Mouse (Mus musculus) heart, embryonic 14.5 days (tissue): ENCODE results near the gene C130074G19Rik. TPM values are rescaled to one million over a fixed set of nuclear protein-coding genes. Genes with fewer than 3 reads are reported as not detected.
A peak's percentile ranks its signal among the peaks of the same experiment; 100 is the strongest.

Experiments used
- ATAC-seq: fragments of 200-750 bp; cut with Nextera tagmentation; 2 replicates; pipeline ENCODE4 v1.8.0; 2017; ENCODE audit warnings: low read depth, moderate TSS enrichment; ENCODE audit not compliant: insufficient number of reproducible peaks, insufficient read depth, low FRiP score
- H3K27ac ChIP-seq, 2 experiments: fragments of 200-500 bp in 1 of 2; fragments of 300-500 bp in 1 of 2; sonication (generic) in 1 of 2; replicated peaks in 1 of 2; 2 replicates each; pipeline ENCODE4 v1.5.1; 2012 to 2014; ENCODE audit warnings: low read depth in 2 of 2, low read length in 2 of 2, control low read depth in 1 of 2, mild to moderate bottlenecking in 1 of 2, mixed read lengths in 1 of 2; ENCODE audit not compliant: control insufficient read depth in 1 of 2, insufficient read depth in 1 of 2
- H3K27me3 ChIP-seq: fragments of 300-500 bp; sonication (generic); 2 replicates; pipeline ENCODE4 v1.6.1; 2014; ENCODE audit warnings: mild to moderate bottlenecking, low read length, control low read depth; ENCODE audit not compliant: control insufficient read depth, insufficient read depth
- H3K36me3 ChIP-seq: fragments of 300-500 bp; sonication (generic); 2 replicates; pipeline ENCODE4 v1.6.1; 2014; ENCODE audit warnings: mild to moderate bottlenecking, control low read depth, low read length, mixed read lengths; ENCODE audit not compliant: control insufficient read depth, insufficient read depth
- H3K4me1 ChIP-seq, 2 experiments: fragments of 200-500 bp in 1 of 2; fragments of 300-500 bp in 1 of 2; sonication (generic) in 1 of 2; 2 replicates each; pipeline ENCODE4 v1.6.1; 2012 to 2014; ENCODE audit warnings: low read length in 2 of 2, control low read depth in 1 of 2, mixed read lengths in 1 of 2; ENCODE audit not compliant: control insufficient read depth in 2 of 2, insufficient read depth in 2 of 2
- H3K4me2 ChIP-seq: fragments of 300-500 bp; sonication (generic); 2 replicates; pipeline ENCODE4 v1.6.1; 2014; ENCODE audit warnings: mild to moderate bottlenecking, low read length
- H3K4me3 ChIP-seq, 2 experiments: fragments of 200-500 bp in 1 of 2; fragments of 300-500 bp in 1 of 2; sonication (generic) in 1 of 2; 2 replicates each; pipeline ENCODE4 v1.5.1; 2012 to 2014; ENCODE audit warnings: low read length in 2 of 2, mild to moderate bottlenecking in 2 of 2, control low read depth in 1 of 2, low read depth in 1 of 2, moderate library complexity in 1 of 2; ENCODE audit not compliant: control insufficient read depth in 1 of 2, insufficient read depth in 1 of 2
- H3K9ac ChIP-seq: fragments of 300-500 bp; sonication (generic); 2 replicates; pipeline ENCODE4 v1.6.1; 2014; ENCODE audit warnings: mild to moderate bottlenecking, low read length
- H3K9me3 ChIP-seq: fragments of 300-500 bp; sonication (generic); 2 replicates; pipeline ENCODE4 v1.6.1; 2016; ENCODE audit warnings: low read length, control low read depth; ENCODE audit not compliant: control insufficient read depth
- WGBS: fragments of 180-500 bp; shearing (Covaris S2); extraction: QIAGEN DNeasy Blood & Tissue Kit; methylation state at CpG from one replicate; pipeline ENCODE4 v1.1.7; 2014; 5-methylcytosine and 5-hydroxymethylcytosine counted together
- polyA plus RNA-seq: library from polyadenylated mRNA; unstranded; fragments of >200 nt; fragmentation: Nextera tagmentation; extraction: Ambion mirVana; gene quantifications from 2 replicates; pipeline ENCODE4 v1.2.1, GENCODE M21; 2014

The C130074G19Rik gene
- 1.3 and 1.5 TPM in 2 replicates for polyA plus RNA-seq

DNA sequence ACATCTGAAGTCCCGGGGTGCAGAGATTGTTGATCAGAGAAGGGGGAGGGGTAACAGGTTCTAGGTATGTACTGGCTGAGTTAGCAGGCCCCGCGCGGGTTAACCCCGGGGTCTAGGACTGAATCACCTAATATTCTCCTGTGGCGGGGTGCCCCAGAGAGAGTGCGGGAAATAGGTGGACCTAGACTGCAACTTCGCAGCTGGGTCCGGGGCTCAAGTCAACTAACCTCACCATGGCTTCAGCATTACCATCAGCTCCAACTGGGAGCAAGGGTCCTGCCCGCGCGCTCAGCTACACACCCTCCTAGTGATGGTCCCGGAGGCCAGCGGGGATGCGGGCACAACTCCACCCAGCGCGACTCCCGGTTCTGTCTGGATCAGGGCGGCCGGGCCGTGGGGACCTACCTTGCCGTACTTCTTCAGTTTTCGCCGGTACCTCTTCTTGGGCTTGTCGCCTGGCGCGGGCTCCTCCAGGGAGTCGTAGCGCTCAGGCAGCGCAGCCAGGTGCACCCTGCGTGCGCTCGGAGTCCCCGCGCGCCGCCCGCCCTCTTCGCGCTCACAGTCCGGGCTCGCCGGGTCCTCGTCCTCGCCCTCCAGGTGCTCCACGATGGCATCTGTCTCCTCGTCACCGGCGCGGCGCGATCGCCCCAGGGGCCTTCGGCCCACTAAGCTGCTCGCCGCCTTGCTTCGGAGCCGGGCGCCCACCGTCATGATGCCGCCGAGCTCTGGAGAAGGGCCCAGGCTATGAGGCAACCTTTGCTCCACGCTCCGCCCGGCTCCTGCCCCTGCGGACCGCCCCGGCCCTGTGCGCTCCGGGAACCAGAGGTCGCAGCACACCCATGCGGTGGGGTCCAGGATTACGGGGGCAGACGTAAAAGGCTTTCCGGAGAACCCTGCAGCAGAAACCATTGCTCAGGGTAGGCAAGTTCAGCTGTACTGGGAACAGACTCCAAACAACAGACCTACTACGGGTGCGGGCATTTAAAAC is at the start of gene C130074G19Rik:
C130074G19Rik (minus strand) TSS at position 938 of the 988 bp plus-strand sequence.
- Histone ChIP-seq H3K36me3 (no peaks in the 10 kb centered on the region), H3K4me1 (peaks cover 0 to 7% of the 10 kb centered on the region in 2 experiments; a peak in 3 of 4 replicates), H3K9me3 (no peaks in the 10 kb centered on the region), H3K9ac (peak within 1 kb of the TSS; percentile 69), H3K27ac (no peak within 1 kb of the TSS), H3K4me2 (peak within 1 kb of the TSS; percentile 90), H3K4me3 (peak within 1 kb of the TSS; percentile 50 to 57), H3K27me3 (peaks cover 32% of the 10 kb centered on the region)
- ATAC-seq: peak; percentile 81
- 2% methylated on average over 77 of the region's 77 CpGs for whole genome bisulfite sequencing

DNA sequence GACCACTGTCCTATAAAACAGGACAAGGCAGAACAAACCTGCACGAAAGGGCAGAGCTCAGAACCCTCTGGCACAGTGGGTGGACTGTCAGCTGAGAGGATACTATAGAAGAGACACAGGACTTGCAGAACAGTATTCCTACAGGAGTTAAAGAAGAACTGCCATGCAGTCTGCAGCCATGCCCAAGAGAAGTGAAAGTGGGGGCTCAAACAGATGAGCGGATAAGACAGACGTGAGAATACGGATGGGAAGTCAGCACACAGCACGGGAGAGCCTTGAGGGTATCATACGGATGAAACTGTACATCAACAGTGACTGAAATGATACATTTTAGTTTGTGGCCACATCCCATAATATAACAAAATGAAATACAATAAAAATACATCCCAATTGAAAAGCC is 48.1 kb upstream of the C130074G19Rik start:
- Histone ChIP-seq H3K27me3 (no peaks in the 10 kb centered on the region), H3K4me1 (no peaks in the 10 kb centered on the region), H3K27ac (no peak overlapping the region), H3K9me3 (no peaks in the 10 kb centered on the region), H3K4me2 (no peak overlapping the region), H3K9ac (no peak overlapping the region), H3K4me3 (no peak overlapping the region), H3K36me3 (peaks cover 10% of the 10 kb centered on the region)
- ATAC-seq: no peak
- WGBS: 88% methylated on average over 6 of the region's 6 CpGs

DNA sequence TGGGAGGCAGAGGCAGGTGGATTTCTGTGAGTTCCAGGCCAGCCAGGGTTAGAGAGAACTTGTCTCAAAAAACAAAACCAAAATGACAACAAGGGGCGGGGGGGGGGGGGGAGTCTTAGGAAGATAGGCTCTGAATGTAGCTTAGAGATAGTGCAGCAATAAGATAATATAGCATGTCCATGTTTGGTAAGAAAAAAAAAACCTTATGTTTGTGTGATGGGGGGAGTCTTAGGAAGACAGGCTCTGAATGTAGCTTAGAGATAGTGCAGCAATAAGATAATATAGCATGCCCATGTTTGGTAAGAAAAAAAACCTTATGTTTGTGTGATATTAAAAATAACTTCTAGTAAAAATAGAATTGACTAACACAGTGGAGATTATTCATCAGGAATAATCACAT is 45.4 kb upstream of the C130074G19Rik start:
- Histone ChIP-seq H3K4me3 (no peak overlapping the region), H3K9me3 (no peaks in the 10 kb centered on the region), H3K27ac (no peak overlapping the region), H3K27me3 (no peaks in the 10 kb centered on the region), H3K4me2 (no peak overlapping the region), H3K4me1 (no peaks in the 10 kb centered on the region), H3K9ac (no peak overlapping the region), H3K36me3 (peaks cover 16% of the 10 kb centered on the region)
- WGBS: 67% methylated on average over 1 of the region's 1 CpGs
- no peak for ATAC-seq

DNA sequence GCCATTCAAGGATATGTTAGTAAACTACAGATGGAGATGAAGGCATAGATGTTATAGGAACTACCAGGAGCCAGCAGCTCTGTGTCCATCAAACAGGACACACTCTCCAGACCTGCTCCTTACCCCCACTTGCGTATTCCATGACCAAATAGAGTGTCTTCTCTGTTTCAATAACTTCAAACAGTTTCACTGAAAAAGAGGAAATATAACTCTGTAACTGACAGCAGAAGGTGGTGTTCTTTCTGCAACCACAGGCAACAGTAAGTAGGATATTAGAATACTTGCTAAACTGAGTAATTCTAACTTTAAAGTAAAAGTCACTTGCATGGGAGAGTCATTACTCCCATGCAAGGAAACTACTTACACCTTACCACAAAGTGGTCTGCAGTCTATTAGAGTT is 44.9 kb upstream of the C130074G19Rik start:
- 86% methylated on average over 1 of the region's 1 CpGs for WGBS
- Histone ChIP-seq H3K9ac (no peak overlapping the region), H3K9me3 (no peaks in the 10 kb centered on the region), H3K4me1 (no peaks in the 10 kb centered on the region), H3K4me2 (no peak overlapping the region), H3K27me3 (no peaks in the 10 kb centered on the region), H3K4me3 (no peak overlapping the region), H3K36me3 (peaks cover 16% of the 10 kb centered on the region), H3K27ac (no peak overlapping the region)
- ATAC-seq: no peak

DNA sequence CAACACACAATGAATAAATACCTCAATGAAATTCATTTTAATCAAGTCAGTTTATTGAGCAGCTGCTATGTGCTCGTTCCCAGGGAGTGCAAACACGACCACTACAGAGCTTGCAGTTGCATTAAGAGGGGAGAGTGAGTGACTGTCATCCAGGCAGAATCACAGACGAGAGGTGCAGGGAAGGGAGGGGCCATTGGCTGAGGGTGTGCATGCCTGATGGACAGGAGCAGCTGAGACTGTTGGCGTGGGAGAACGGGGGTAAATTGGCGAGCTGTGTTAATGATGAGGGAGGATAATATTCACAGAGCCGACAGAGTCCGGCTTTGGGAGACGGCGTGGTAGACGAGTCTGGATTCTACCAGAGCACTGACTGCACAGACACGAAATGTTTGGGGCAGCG is 39.8 kb upstream of the C130074G19Rik start:
- no peak for ATAC-seq
- Histone ChIP-seq H3K27ac (no peak overlapping the region), H3K4me2 (no peak overlapping the region), H3K9me3 (0 out of 2 replicates have a peak, but pooled peaks cover 4% of the 10 kb centered on the region), H3K27me3 (no peaks in the 10 kb centered on the region), H3K4me3 (no peak overlapping the region), H3K36me3 (peaks cover 30% of the 10 kb centered on the region), H3K9ac (no peak overlapping the region), H3K4me1 (no peaks in the 10 kb centered on the region)
- 80% methylated on average over 13 of the region's 13 CpGs for WGBS

DNA sequence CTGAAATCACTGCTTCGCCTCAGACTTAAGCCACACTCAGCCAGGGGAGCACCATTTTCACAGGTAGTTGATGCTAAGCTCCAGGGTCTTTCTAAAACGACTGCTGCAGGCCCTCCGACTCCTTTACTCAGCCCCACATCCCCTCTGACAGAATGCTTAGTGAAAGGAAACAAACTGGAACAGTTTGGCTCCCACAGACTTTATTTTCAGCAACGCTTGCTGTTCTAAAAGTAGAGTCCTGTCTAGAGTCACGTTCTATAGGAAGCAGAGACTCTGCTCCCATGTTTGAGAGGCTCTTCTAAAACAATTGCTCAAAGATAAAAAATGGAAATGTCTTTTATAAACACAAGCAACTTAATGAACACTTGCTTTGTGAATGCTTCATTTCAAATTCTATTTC is 37.0 kb upstream of the C130074G19Rik start:
- ATAC-seq: no peak
- H3K4me2 ChIP-seq: no peak overlapping the region
- H3K9me3 ChIP-seq: 0 out of 2 replicates have a peak, but pooled peaks cover 4% of the 10 kb centered on the region
- H3K27ac ChIP-seq: no peak overlapping the region
- H3K4me1 ChIP-seq: no peaks in the 10 kb centered on the region
- H3K27me3 ChIP-seq: no peaks in the 10 kb centered on the region
- no peak overlapping the region for H3K4me3 ChIP-seq
- H3K36me3 ChIP-seq: peaks cover 22% of the 10 kb centered on the region
- 60% methylated on average over 5 of the region's 5 CpGs for WGBS
- H3K9ac ChIP-seq: no peak overlapping the region

DNA sequence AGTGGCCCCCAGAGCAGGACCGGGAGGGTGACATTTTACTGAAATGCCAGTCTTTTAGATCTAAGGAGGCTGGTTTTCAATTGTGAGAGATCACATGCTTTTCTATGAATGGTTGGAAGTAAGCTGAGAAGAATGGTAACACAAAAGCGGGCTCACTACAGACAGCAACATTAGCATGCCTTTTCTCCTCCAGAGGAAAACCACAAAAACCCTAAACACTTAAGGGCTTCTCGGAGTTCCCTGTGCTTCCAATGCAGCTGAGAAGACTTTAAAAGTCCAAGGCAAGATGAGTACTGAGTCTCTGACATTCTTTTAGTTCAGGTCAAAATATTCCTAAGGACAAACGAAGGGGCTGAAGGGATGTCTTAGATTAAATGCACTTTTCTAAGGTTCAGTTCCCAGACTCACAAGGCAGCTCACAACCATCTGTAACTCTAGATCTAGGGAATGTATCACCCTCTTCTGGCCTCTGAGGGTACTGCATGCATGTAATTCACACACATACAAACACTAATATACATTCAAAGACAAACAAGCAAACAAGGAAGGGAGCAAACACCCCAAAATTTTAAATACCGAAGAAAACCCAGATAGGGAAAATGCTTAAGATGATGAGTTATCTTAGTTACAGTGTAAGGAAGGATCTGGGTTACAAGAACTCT is 35.3 kb upstream of the C130074G19Rik start:
- H3K36me3 ChIP-seq: peaks cover 17% of the 10 kb centered on the region
- H3K27me3 ChIP-seq: no peaks in the 10 kb centered on the region
- ATAC-seq: no peak
- WGBS: 92% methylated on average over 5 of the region's 5 CpGs
- H3K9ac ChIP-seq: no peak overlapping the region
- H3K4me2 ChIP-seq: no peak overlapping the region
- H3K9me3 ChIP-seq: 0 out of 2 replicates have a peak, but pooled peaks cover 4% of the 10 kb centered on the region
- H3K4me1 ChIP-seq: no peaks in the 10 kb centered on the region
- H3K27ac ChIP-seq: no peak overlapping the region
- H3K4me3 ChIP-seq: no peak overlapping the region
